Mouse (Mus musculus) neutrophil, adult 83 days (primary cell): Measurements from ENCODE around the gene Tsx. TPM values are rescaled to one million over a fixed set of nuclear protein-coding genes. Genes with fewer than 3 reads are reported as not detected.

Experiments
- total RNA-seq, 2 experiments: library from RNA; stranded (reverse); gene quantifications; one replicate each; pipeline ENCODE4 v1.2.4; 2023

Tsx gene
- total RNA-seq = not detected

DNA sequence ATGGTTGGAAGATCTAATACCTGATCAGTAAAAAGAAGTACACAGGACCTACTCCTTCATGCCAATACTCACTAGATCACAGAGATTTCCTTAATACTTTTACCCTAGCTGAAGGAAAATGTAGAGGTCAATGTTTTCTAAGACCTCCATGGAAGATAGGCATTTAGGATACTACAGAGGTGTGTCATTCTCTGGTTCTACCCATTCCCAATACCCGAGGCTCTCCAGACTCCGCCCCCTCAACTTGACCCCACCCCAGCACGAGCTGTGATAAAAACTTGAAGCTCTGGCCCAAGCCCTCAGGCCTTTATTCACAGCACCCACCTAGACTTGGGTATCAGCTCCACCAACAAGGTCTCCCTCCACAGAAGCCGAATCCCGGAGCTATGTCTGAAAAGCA is at the start of gene Tsx:
Gene Tsx, plus strand, starts transcription at position 301 of the 400 bp plus-strand sequence.

GRCm38 (mm10) chrX:103421710-103422109 is 7.4 kb downstream of the Tsx start, which contains the start of gene Gm26992:
Gm26992 (plus strand) TSS chrX:103422010.

Other genes starting within 250 kb of the Tsx start
- under 1 TPM; 0.39 to 0.53 TPM for gene Nap1l2, start 227.8 kb upstream of the Tsx start, total RNA-seq
- gene Cdx4, start 93.1 kb upstream of the Tsx start, total RNA-seq = not detected
- gene Chic1, start 58.0 kb upstream of the Tsx start, total RNA-seq = under 1 TPM in 1 of 2 experiments, not detected in 1; 0.04 TPM
- gene Gm26992, start 7.5 kb downstream of the Tsx start, total RNA-seq = not detected
- not detected for gene Zcchc13, start 216.1 kb downstream of the Tsx start, total RNA-seq